Mouse (Mus musculus) CH12.LX (cell line): Measurements from ENCODE around the gene Bsx. TPM values are rescaled to one million over a fixed set of nuclear protein-coding genes. Genes with fewer than 3 reads are reported as not detected.

Experiments used
- DNase-seq: peaks from one replicate; pipeline ENCODE4 v3.0.0-alpha.2; 2013; ENCODE audit errors: extremely low read depth
- H3K27ac ChIP-seq: 2 replicates; pipeline ENCODE4 v1.5.1; 2012; ENCODE audit warnings: low read depth, mild to moderate bottlenecking, control low read depth, moderate library complexity; ENCODE audit not compliant: insufficient read depth
- H3K27me3 ChIP-seq: replicated peaks from 2 replicates; pipeline ENCODE3; 2012; ENCODE audit warnings: inconsistent platforms
- H3K36me3 ChIP-seq, 2 experiments: replicated peaks in 1 of 2; 2 replicates each; pipeline versions ENCODE3 to v1.6.1; 2012; ENCODE audit warnings: inconsistent platforms in 1 of 2, low read length in 1 of 2, mild to moderate bottlenecking in 1 of 2, mixed read lengths in 1 of 2, moderate library complexity in 1 of 2; ENCODE audit not compliant: control insufficient read depth in 1 of 2, insufficient read depth in 1 of 2
- H3K4me1 ChIP-seq, 2 experiments: 2 replicates each; pipeline ENCODE4 v1.6.1; 2012; ENCODE audit warnings: inconsistent platforms in 1 of 2, moderate library complexity in 1 of 2; ENCODE audit not compliant: insufficient read depth in 2 of 2, control insufficient read depth in 1 of 2
- H3K4me2 ChIP-seq: 2 replicates; pipeline ENCODE4 v1.6.1; 2012; ENCODE audit warnings: low read depth, mild to moderate bottlenecking, control low read depth; ENCODE audit not compliant: poor library complexity, insufficient read depth, severe bottlenecking
- H3K4me3 ChIP-seq, 3 experiments: fragments of 150-350 bp in 1 of 3; sonication (generic) in 1 of 3; replicated peaks in 1 of 3; 2 replicates each; pipeline versions ENCODE3 to v1.5.1; 2011 to 2012; ENCODE audit warnings: low read depth in 2 of 3, low read length in 2 of 3, mild to moderate bottlenecking in 2 of 3, moderate library complexity in 2 of 3, control low read depth in 1 of 3, improper control_type of control experiment in 1 of 3, inconsistent platforms in 1 of 3, mixed read lengths in 1 of 3; ENCODE audit not compliant: poor library complexity in 1 of 3
- H3K79me2 ChIP-seq: replicated peaks from 2 replicates; pipeline ENCODE4 v1.6.1; 2012; ENCODE audit warnings: mild to moderate bottlenecking, moderate library complexity; ENCODE audit not compliant: control insufficient read depth, poor library complexity, insufficient read depth, severe bottlenecking; ENCODE audit errors: extremely low read depth
- H3K9ac ChIP-seq: 2 replicates; pipeline ENCODE4 v1.6.1; 2012; ENCODE audit warnings: low read depth, mild to moderate bottlenecking, control low read depth, moderate library complexity; ENCODE audit not compliant: insufficient read depth
- H3K9me3 ChIP-seq: replicated peaks from 2 replicates; pipeline ENCODE3; 2012; ENCODE audit warnings: low read length, inconsistent platforms, mixed read lengths
- BHLHE40 ChIP-seq: IDR thresholded peaks from 2 replicates; pipeline ENCODE4 v1.6.1; 2011; ENCODE audit warnings: mild to moderate bottlenecking, low read depth, low read length, improper control_type of control experiment
- CHD1 ChIP-seq: IDR thresholded peaks from 2 replicates; pipeline ENCODE4 v1.6.1; 2012; ENCODE audit warnings: low read depth, low read length, improper control_type of control experiment, inconsistent platforms
- CTCF ChIP-seq, 2 experiments: IDR thresholded peaks in 1 of 2; conservative IDR thresholded peaks in 1 of 2; 2 replicates each; pipeline ENCODE4 v1.5.1; 2011 to 2012; ENCODE audit warnings: low read depth in 2 of 2, low read length in 2 of 2, improper control_type of control experiment in 1 of 2, inconsistent platforms in 1 of 2, mild to moderate bottlenecking in 1 of 2, moderate library complexity in 1 of 2
- E2F4 ChIP-seq: IDR thresholded peaks from 2 replicates; pipeline ENCODE4 v1.6.1; 2011; ENCODE audit warnings: low read depth, low read length, improper control_type of control experiment; ENCODE audit not compliant: insufficient replicate concordance
- ELF1 ChIP-seq: IDR thresholded peaks from 2 replicates; pipeline ENCODE4 v1.6.1; 2014; ENCODE audit warnings: low read depth, mild to moderate bottlenecking, inconsistent platforms, low read length, improper control_type of control experiment
- EP300 ChIP-seq: IDR thresholded peaks from 2 replicates; pipeline ENCODE4 v1.6.1; 2011; ENCODE audit warnings: low read length, improper control_type of control experiment
- GABPA ChIP-seq: IDR thresholded peaks from 2 replicates; pipeline ENCODE4 v1.6.1; 2012; ENCODE audit warnings: low read depth, low read length, improper control_type of control experiment, inconsistent platforms; ENCODE audit not compliant: insufficient replicate concordance
- HCFC1 ChIP-seq: IDR thresholded peaks from 2 replicates; pipeline ENCODE4 v1.6.1; 2012; ENCODE audit warnings: low read depth, mild to moderate bottlenecking, inconsistent platforms, low read length, improper control_type of control experiment
- IRF4 ChIP-seq: IDR thresholded peaks from 2 replicates; pipeline ENCODE4 v1.6.1; 2014; ENCODE audit warnings: low read depth, mild to moderate bottlenecking, inconsistent platforms, low read length, improper control_type of control experiment
- JUN ChIP-seq: IDR thresholded peaks from 2 replicates; pipeline ENCODE4 v1.6.1; 2011; ENCODE audit warnings: low read depth, mild to moderate bottlenecking, low read length, improper control_type of control experiment, moderate library complexity; ENCODE audit not compliant: insufficient read depth
- JUND ChIP-seq: conservative IDR thresholded peaks from 2 replicates; pipeline ENCODE4 v1.6.1; 2011; ENCODE audit warnings: low read depth, low read length, improper control_type of control experiment
- MAFK ChIP-seq: IDR thresholded peaks from 2 replicates; pipeline ENCODE4 v1.6.1; 2011; ENCODE audit warnings: low read length, improper control_type of control experiment; ENCODE audit not compliant: insufficient replicate concordance
- MAX ChIP-seq: IDR thresholded peaks from 2 replicates; pipeline ENCODE4 v1.6.1; 2011; ENCODE audit warnings: low read length, improper control_type of control experiment
- MEF2A ChIP-seq: IDR thresholded peaks from 2 replicates; pipeline ENCODE4 v1.6.1; 2014; ENCODE audit warnings: low read depth, mild to moderate bottlenecking, inconsistent platforms, low read length, improper control_type of control experiment, borderline replicate concordance
- MXI1 ChIP-seq: IDR thresholded peaks from 2 replicates; pipeline ENCODE4 v1.6.1; 2011; ENCODE audit warnings: mild to moderate bottlenecking, low read depth, low read length, improper control_type of control experiment
- MYC ChIP-seq: IDR thresholded peaks from 2 replicates; pipeline ENCODE4 v1.6.1; 2011; ENCODE audit warnings: low read depth, mild to moderate bottlenecking, improper control_type of control experiment, low read length
- NELFE ChIP-seq: IDR thresholded peaks from 2 replicates; pipeline ENCODE4 v1.6.1; 2011; ENCODE audit warnings: low read depth, low read length, improper control_type of control experiment
- NRF1 ChIP-seq: IDR thresholded peaks from 2 replicates; pipeline ENCODE4 v1.6.1; 2014; ENCODE audit warnings: low read depth, mild to moderate bottlenecking, inconsistent platforms, low read length, improper control_type of control experiment, moderate library complexity
- PAX5 ChIP-seq: IDR thresholded peaks from 2 replicates; pipeline ENCODE4 v1.6.1; 2012; ENCODE audit warnings: low read length, inconsistent platforms, mixed read lengths
- POLR2A ChIP-seq: IDR thresholded peaks from 2 replicates; pipeline ENCODE4 v1.6.1; 2011; ENCODE audit warnings: low read depth, mild to moderate bottlenecking, improper control_type of control experiment, low read length
- POLR2AphosphoS2 ChIP-seq: IDR thresholded peaks from 2 replicates; pipeline ENCODE4 v1.6.1; 2011; ENCODE audit warnings: low read depth, low read length, improper control_type of control experiment
- RAD21 ChIP-seq: IDR thresholded peaks from 2 replicates; pipeline ENCODE4 v1.6.1; 2011; ENCODE audit warnings: low read depth, mild to moderate bottlenecking, low read length, improper control_type of control experiment, moderate library complexity
- RCOR1 ChIP-seq: conservative IDR thresholded peaks from 2 replicates; pipeline ENCODE4 v1.6.1; 2012; ENCODE audit warnings: low read depth, mild to moderate bottlenecking, inconsistent platforms, low read length, improper control_type of control experiment
- SMC3 ChIP-seq: IDR thresholded peaks from 2 replicates; pipeline ENCODE4 v1.6.1; 2011; ENCODE audit warnings: low read depth, low read length, improper control_type of control experiment
- TBP ChIP-seq: conservative IDR thresholded peaks from 2 replicates; pipeline ENCODE4 v1.6.1; 2011; ENCODE audit warnings: low read depth, low read length, improper control_type of control experiment
- USF1 ChIP-seq: IDR thresholded peaks from 2 replicates; pipeline ENCODE4 v1.6.1; 2014; ENCODE audit warnings: low read depth, mild to moderate bottlenecking, inconsistent platforms, low read length, improper control_type of control experiment
- USF2 ChIP-seq: conservative IDR thresholded peaks from 2 replicates; pipeline ENCODE4 v1.6.1; 2011; ENCODE audit warnings: low read depth, low read length, improper control_type of control experiment
- ZKSCAN1 ChIP-seq: IDR thresholded peaks from 2 replicates; pipeline ENCODE4 v1.6.1; 2012; ENCODE audit warnings: low read depth, inconsistent platforms, low read length, improper control_type of control experiment, borderline replicate concordance
- ZMIZ1 ChIP-seq: IDR thresholded peaks from 2 replicates; pipeline ENCODE4 v1.6.1; 2012; ENCODE audit warnings: low read depth, mild to moderate bottlenecking, inconsistent platforms, low read length, improper control_type of control experiment
- ZNF384 ChIP-seq: IDR thresholded peaks from 2 replicates; pipeline ENCODE4 v1.6.1; 2012; ENCODE audit warnings: low read depth, low read length, improper control_type of control experiment, inconsistent platforms
- dilution Hi-C: fragments of 300-500 bp; cut with MboI; formaldehyde crosslinking; loops from 2 replicates; pipeline ENCODE4 v1.14.3; 2020; ENCODE audit warnings: low sequenced_read_pairs; ENCODE audit not compliant: extremely low pct_unique_long_range_greater_than_20kb, extremely low pct_ligation_motif_present
- in situ Hi-C: fragments of 300-500 bp; cut with MboI; formaldehyde crosslinking; loops from 3 replicates; pipeline ENCODE4 v1.14.3; 2019; ENCODE audit warnings: low sequenced_read_pairs, low pct_ligation_motif_present, low pct_unique_long_range_greater_than_20kb, mixed read lengths
- polyA plus RNA-seq: library from polyadenylated mRNA; unstranded; fragments of >175 nt; gene quantifications from 2 replicates; pipeline ENCODE4 v1.2.1, GENCODE M21; 2012; ENCODE audit warnings: low read depth; ENCODE audit not compliant: insufficient read length
- total RNA-seq, 2 experiments: library from RNA; depleted of rRNA; stranded (reverse); fragments of 300-350 nt in 1 of 2; fragments of >200 nt in 1 of 2; gene quantifications; 2 replicates each; pipeline ENCODE4 v1.2.3; 2012 to 2014

Gene Bsx
- total and polyA plus RNA-seq, 3 experiments, result not detected

GRCm38 (mm10) chr9:40874961-40875360 lies 1.0 kb downstream of the Bsx start:
- in situ Hi-C loops, result no loop called here

GRCm38 (mm10) chr9:40875431-40875830 lies 1.5 kb downstream of the Bsx start:
- dilution Hi-C loops, result no loop called here
- no peaks in the 10 kb centered on the region for H3K4me1 ChIP-seq
- H3K9ac ChIP-seq, result no peak overlapping the region
- no peak overlapping the region for H3K4me2 ChIP-seq
- no peaks in the 10 kb centered on the region for H3K36me3 ChIP-seq
- peaks cover 13% of the 10 kb centered on the region for H3K9me3 ChIP-seq
- H3K27me3 ChIP-seq, result peaks cover 37% of the 10 kb centered on the region
- in situ Hi-C loops, result no loop called here
- H3K79me2 ChIP-seq, result no peaks in the 10 kb centered on the region
- no peak overlapping the region for H3K4me3 ChIP-seq
- no peak for DNase-seq
- TF ChIP-seq TBP (no peak), NELFE (no peak), USF1 (no peak), MXI1 (no peak), ZNF384 (no peak), E2F4 (no peak)
- no peak overlapping the region for H3K27ac ChIP-seq

More at GRCm38 (mm10) chr9:40874961-40875360, 1.0 kb downstream of the Bsx start:
- Histone ChIP-seq H3K27ac (no peak overlapping the region), H3K4me2 (no peak overlapping the region), H3K27me3 (peaks cover 37% of the 10 kb centered on the region), H3K79me2 (no peaks in the 10 kb centered on the region), H3K9me3 (peaks cover 13% of the 10 kb centered on the region), H3K9ac (no peak overlapping the region), H3K4me1 (no peaks in the 10 kb centered on the region), H3K4me3 (no peak overlapping the region), H3K36me3 (no peaks in the 10 kb centered on the region)
- no peak for DNase-seq
- dilution Hi-C loops, result no loop called here
- no peak for TF ChIP-seq MAX
- TF ChIP-seq POLR2A, result no peak
- TF ChIP-seq SMC3, result no peak
- TF ChIP-seq ZNF384, result no peak
- no peak for TF ChIP-seq IRF4
- no peak for TF ChIP-seq RAD21
- TF ChIP-seq ELF1, result no peak
- no peak for TF ChIP-seq MYC
- no peak for TF ChIP-seq NRF1
- TF ChIP-seq MAFK, result no peak
- TF ChIP-seq PAX5, result no peak

- H3K4me1 ChIP-seq, result no peaks in the 10 kb centered on the region
- peaks cover 13% of the 10 kb centered on the region for H3K9me3 ChIP-seq
- H3K27me3 ChIP-seq, result peaks cover 37% of the 10 kb centered on the region
- H3K4me2 ChIP-seq, result no peak overlapping the region
- no peak overlapping the region for H3K27ac ChIP-seq
- H3K79me2 ChIP-seq, result no peaks in the 10 kb centered on the region
- no peak for DNase-seq
- dilution Hi-C loops (no loop called here), in situ Hi-C loops (no loop called here)
- H3K4me3 ChIP-seq, result no peak overlapping the region
- no peak overlapping the region for H3K9ac ChIP-seq
- H3K36me3 ChIP-seq, result no peaks in the 10 kb centered on the region
- TF ChIP-seq GABPA (no peak), CTCF (conservative IDR thresholded peaks at IDR 0.05 in 1 of 2, IDR thresholded peaks at IDR 0.05 in 1 of 2; ENCODE audit: low read depth in 2 of 2, low read length in 2 of 2) (no peak), USF1 (no peak), ZMIZ1 (no peak), ZKSCAN1 (no peak), JUN (no peak), JUND (no peak), USF2 (no peak), RCOR1 (no peak), CHD1 (no peak), MXI1 (no peak), NRF1 (no peak), PAX5 (no peak), MEF2A (no peak), POLR2AphosphoS2 (no peak), BHLHE40 (no peak), EP300 (no peak), HCFC1 (no peak)
These were observed 2.2 kb downstream of the Bsx start for GRCm38 (mm10) chr9:40876164-40876563.
